Mouse (Mus musculus): ENCODE results near the gene Ryr3. TPM values are rescaled to one million over a fixed set of nuclear protein-coding genes. Genes with fewer than 3 reads are reported as not detected.

Gene Ryr3
- total RNA-seq, 2 experiments from 2014 or later: 0.07 TPM; not detected in 1

DNA sequence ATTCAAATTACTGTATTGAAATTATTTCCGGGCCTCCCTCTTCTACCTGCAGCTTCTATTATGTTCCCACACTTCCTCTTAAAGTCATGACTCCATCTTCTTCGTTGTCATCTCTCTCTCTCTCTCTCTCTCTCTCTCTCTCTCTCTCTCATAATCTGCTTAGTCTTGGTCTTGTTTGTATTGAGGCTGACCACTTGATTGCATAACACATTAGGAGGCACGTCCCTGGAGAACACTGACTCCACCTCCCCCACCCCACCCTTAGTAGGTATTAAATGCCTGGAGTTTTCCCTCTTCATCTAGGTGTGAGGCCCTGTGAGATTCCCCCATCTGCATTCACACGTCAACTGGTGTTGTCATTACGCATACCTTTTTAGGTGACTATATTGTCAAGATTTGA lies 620.5 kb downstream of the Ryr3 start:
- ATAC-seq (replicated peaks; ENCODE audit: low FRiP score, low TSS enrichment, poor library complexity, severe bottlenecking): no peak

DNA sequence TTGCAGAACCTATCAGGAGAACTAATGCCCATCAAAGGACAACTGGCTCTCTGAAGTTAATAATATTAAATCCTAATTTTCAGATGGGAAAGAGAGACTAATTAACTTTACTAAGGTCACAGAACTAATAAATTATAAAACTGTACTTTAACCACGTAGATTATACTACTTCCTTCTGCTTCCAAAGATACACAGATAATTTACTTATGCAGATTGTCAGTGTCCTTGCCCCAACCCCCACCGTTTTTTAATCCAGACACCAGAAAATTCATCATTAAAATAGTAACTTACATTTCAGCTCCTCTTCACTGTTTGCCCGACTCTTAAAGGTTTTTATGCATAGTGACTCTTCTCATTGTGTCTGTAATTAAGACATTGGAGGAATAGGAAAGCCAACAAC lies 621.1 kb downstream of the Ryr3 start:
- no peak for ATAC-seq (replicated peaks; ENCODE audit: low FRiP score, low TSS enrichment, poor library complexity, severe bottlenecking)

DNA sequence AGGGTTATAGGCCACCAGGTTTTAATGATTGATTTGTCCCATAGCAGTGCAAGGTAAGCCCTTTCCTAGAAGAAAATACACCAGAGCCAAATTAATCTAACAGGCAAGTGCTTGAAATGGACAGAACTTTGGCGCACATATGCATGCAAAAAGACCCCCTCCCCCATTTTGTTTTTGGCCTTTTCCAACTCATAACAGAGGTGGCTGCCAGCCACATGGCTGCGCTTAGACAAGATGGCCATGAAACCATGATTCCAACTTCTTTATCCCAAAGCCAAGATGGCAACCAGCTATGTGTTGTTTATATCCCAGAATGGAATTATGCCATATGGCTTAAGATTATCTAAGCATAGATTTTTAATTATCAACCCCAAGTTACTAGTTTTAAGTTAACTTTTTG lies 623.1 kb downstream of the Ryr3 start:
- ATAC-seq (replicated peaks; ENCODE audit: low FRiP score, low TSS enrichment, poor library complexity, severe bottlenecking): no peak

DNA sequence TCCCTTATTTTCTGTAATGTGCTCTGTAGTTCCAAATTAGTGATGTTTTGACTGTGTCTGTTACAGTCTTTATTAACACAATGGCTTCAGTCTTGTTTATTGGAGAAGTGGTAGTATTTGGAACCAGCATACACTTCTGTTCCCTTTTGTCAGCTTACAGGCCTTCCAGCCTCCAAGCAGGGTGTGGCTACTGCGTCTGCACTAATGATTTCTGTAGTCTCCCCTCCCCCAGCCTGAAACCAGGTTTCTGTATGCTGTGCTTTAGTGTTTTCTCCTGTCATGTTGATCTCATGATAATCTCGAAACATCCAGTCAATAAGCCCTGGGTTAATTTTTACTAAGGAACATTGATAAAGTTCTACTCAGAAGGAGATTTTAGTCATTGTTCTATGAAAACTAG lies 623.6 kb downstream of the Ryr3 start:
- ATAC-seq (replicated peaks; ENCODE audit: low FRiP score, low TSS enrichment, poor library complexity, severe bottlenecking): no peak

DNA sequence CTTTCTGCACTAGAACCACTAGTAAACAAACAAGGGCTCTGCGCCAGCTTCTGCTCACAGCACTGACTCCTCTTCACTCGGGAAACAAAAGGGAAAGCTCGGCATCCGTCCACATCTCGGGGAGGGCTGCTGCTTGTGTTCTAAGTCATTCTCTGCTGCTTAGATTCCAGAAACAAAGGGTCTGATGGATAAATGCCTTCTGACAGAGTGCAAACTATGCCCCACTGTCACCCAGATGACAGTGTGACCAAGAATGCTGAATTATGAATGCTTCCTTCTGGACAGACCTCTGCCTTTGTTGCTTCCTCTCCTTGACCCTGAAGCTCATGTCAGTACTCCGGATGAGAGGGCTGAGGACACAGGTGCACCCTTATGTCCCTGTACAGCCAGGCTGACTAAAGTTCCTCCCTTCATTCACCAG lies 625.4 kb downstream of the Ryr3 start:
- no peak for ATAC-seq (replicated peaks; ENCODE audit: low FRiP score, low TSS enrichment, poor library complexity, severe bottlenecking)

DNA sequence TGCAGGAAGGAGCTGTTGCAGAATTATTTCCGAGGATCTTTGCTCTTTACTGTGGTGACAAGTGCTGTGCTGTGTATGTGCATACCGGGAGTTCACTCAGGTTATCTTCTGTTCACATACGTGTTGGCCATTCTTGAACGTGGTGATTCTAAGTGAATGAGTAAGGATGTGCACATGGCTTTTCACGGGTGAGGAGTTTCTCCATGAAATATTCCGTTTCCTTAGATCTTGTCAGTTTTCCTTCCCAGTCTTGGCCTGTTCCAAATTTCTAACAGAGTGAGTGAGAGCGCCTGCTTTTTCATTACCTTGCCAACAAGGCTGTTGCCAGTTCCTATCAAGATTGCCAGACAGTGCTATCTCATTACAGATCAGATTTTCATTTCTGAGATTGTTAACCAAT lies 625.9 kb downstream of the Ryr3 start:
- no peak for ATAC-seq (replicated peaks; ENCODE audit: low FRiP score, low TSS enrichment, poor library complexity, severe bottlenecking)

Other genes starting within 250 kb of the Ryr3 start
- gene Tmco5b, start 68.6 kb upstream of the Ryr3 start, total RNA-seq (2014; fragmentation: Nextera tagmentation): not detected in 2 replicates
- gene Tmco5b, start 68.6 kb upstream of the Ryr3 start, total RNA-seq (2017): not detected in 2 replicates
- not detected in 2 replicates for gene Fmn1, start 110.6 kb upstream of the Ryr3 start, total RNA-seq (2014; fragmentation: Nextera tagmentation)
- gene Fmn1, start 110.6 kb upstream of the Ryr3 start, total RNA-seq (2017): not detected in 2 replicates